Comparison of ENCODE assay signal across 14 mouse cellular contexts in the genomic region with DNA sequence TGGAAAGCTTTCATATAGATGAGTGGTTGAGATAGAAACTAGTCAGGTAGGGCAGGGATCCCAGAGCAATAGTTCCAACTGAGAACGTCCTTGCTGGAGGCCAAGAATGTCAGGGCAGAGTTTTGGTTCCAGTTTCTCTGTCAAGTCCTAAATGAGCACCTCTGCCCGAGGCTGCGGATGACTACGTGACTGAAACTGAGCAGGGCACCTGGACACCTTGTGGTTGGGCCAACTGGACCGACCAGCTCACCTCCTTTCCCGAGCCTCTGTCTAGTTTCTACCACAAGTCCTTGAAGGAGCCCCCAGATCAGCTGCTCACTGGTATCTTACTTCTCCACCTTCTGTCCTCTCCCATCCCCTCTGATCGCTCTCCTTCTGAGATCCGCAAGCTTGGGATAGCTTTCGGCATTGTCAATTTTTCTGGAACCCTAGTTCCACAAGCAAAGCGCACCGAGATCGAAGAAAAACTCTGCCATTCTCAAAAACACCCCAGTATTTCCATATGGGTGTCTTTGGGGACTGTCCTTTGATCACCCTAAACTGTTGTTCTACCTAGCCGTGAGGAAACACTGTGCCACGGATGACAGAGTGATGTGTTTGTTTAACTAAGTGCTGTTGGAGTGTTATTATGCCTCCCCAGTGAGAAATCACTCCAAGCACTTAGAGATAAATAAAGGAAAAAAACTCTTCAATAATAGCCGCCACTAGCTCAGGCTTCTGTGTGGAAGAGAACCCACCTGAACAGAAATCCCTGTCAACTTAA. TPM values are rescaled to one million over a fixed set of nuclear protein-coding genes. Genes with fewer than 3 reads are reported as not detected.
DNase-seq lines count a peak whose midpoint lies in the region; ATAC-seq and TF ChIP-seq lines count a peak whose summit lies in the region.
"Had no signal": no experiment of that assay in that cellular context is flagged by ENCODE, and none has a peak within 500 bp of the region (broad histone marks: within the 10 kb centered on the region; RNA-seq: fewer than 3 reads in every experiment).

No protein-coding gene starts in this region.

- WGBS in kidney, embryonic 16.5 days: 23% methylated on average over 15 of the region's 15 CpGs
- WGBS in kidney, adult 2 months: 30% methylated on average over 15 of the region's 15 CpGs

- intact Hi-C loops in left cerebral cortex, postnatal 10 days (cut with DNase I): no loop called here

- DNase-seq in adrenal gland, postnatal 25 days: peak; percentile 5
- DNase-seq in adrenal gland, postnatal 10 days: no peak
- no peak for DNase-seq in kidney, adult 2 months
- peak; percentile 14 for DNase-seq in urinary bladder, postnatal 14 days (ENCODE audit: low spot score)
- DNase-seq in urinary bladder, adult 18-20 months (ENCODE audit: low spot score in 2 of 2): no peak
- no peak for DNase-seq in spleen, postnatal 14 days (ENCODE audit: low spot score in 2 of 2)
- DNase-seq in left cerebral cortex, postnatal 10 days (ENCODE audit: extremely low spot score in 1 of 2, low spot score in 2 of 2): no peak

- H3K27me3 ChIP-seq in kidney, embryonic 16.5 days (ENCODE audit: insufficient read depth, low read length): peaks cover 23% of the 10 kb centered on the region
- no peaks in the 10 kb centered on the region for H3K27me3 ChIP-seq in kidney, adult 2 months (replicated peaks; ENCODE audit: control insufficient read depth, insufficient read depth, low read length)
- H3K27me3 ChIP-seq: hindbrain, embryonic 13.5 days had no signal

- H3K9ac ChIP-seq in kidney, embryonic 16.5 days (replicated peaks; ENCODE audit: low read length): no peak overlapping the region
- H3K9ac ChIP-seq: hindbrain, embryonic 13.5 days had no signal

- ATAC-seq in kidney, embryonic 16.5 days (ENCODE audit: low FRiP score, low TSS enrichment): no peak; the same call in 1 of the 2 replicates

- no peak for TF ChIP-seq CTCF in kidney, adult 2 months (conservative IDR thresholded peaks at IDR 0.05; ENCODE audit: insufficient read depth, insufficient read length, low read depth, low read length)

- no peak for TF ChIP-seq POLR2A in kidney, adult 2 months (IDR thresholded peaks at IDR 0.05; ENCODE audit: low read depth, low read length)

- H3K36me3 ChIP-seq in kidney, embryonic 16.5 days (ENCODE audit: insufficient read depth, low read length): no peaks in the 10 kb centered on the region
- H3K36me3 ChIP-seq in kidney, adult 2 months (ENCODE audit: control insufficient read depth, insufficient read depth, low read length): no peaks in the 10 kb centered on the region
- H3K36me3 ChIP-seq: hindbrain, embryonic 13.5 days had no signal

- H3K4me3 ChIP-seq in kidney, embryonic 16.5 days (ENCODE audit: low read length): peak overlapping the region; percentile 2; the same call in 1 of the 2 replicates
- H3K4me3 ChIP-seq in kidney, adult 2 months (ENCODE audit: insufficient read depth, low read depth, low read length): no peak overlapping the region
- H3K4me3 ChIP-seq: hindbrain, embryonic 13.5 days had no signal

- peak overlapping the region; percentile 35 for H3K4me2 ChIP-seq in kidney, embryonic 16.5 days (replicated peaks; ENCODE audit: low read depth, low read length)
- H3K4me2 ChIP-seq: hindbrain, embryonic 13.5 days had no signal

- no peak overlapping the region for H3K27ac ChIP-seq in kidney, embryonic 16.5 days (ENCODE audit: low read length)
- no peak overlapping the region for H3K27ac ChIP-seq in kidney, adult 2 months (ENCODE audit: insufficient read depth, low read depth, low read length)
- H3K27ac ChIP-seq: hindbrain, embryonic 13.5 days; macrophage had no signal

- peaks cover 17% of the 10 kb centered on the region for H3K4me1 ChIP-seq in kidney, embryonic 16.5 days (ENCODE audit: insufficient read depth, low read length)
- peaks cover 3% of the 10 kb centered on the region; the same call in 1 of the 2 replicates for H3K4me1 ChIP-seq in kidney, adult 2 months (ENCODE audit: control insufficient read depth, insufficient read depth, low read length)

- H3K9me3 ChIP-seq in kidney, embryonic 16.5 days (ENCODE audit: low read length): no peaks in the 10 kb centered on the region
- H3K9me3 ChIP-seq: hindbrain, embryonic 13.5 days had no signal

RNA-seq across cellular contexts. Expression of a gene that starts 31.2 kb away (rescaled TPM):
- 9.6 TPM in 1 of 2 replicates, not detected in the other for total RNA-seq in adrenal gland, postnatal 25 days (2021)
- total RNA-seq in adrenal gland, postnatal 10 days (2021): 100 to 1,000 TPM in 1 of 2 experiments, 10 to 100 TPM in 1; 21.3 to 126 TPM
- 2.2 and 3.1 TPM in 2 replicates for polyA plus RNA-seq in kidney, embryonic 16.5 days (2015; fragmentation: Nextera tagmentation; extraction: Ambion mirVana)
- polyA plus RNA-seq in kidney, adult 2 months (2012; rRNA removed): 0.06 and 0.08 TPM in 2 replicates
- total RNA-seq in left cerebral cortex, postnatal 10 days (2021): under 1 TPM; 0.24 to 0.30 TPM
- total RNA-seq: common myeloid progenitor, adult 5-6 weeks; left cerebral cortex, postnatal 14 days; MEL had no signal
- polyA plus RNA-seq: macrophage; spleen, adult 2 months had no signal

Comparison
In these comparisons a context has a peak if more than half of its experiments do, and no peak if none do; other contexts are left out.
1. DNase-seq: peak in adrenal gland, postnatal 25 days (single experiment) and urinary bladder, postnatal 14 days (single experiment); none in adrenal gland, postnatal 10 days (single experiment), kidney, adult 2 months (single experiment), urinary bladder, adult 18-20 months (0 of 2), spleen, postnatal 14 days (0 of 2) and left cerebral cortex, postnatal 10 days (0 of 2).